Mouse (Mus musculus) G1E (cell line): Measurements from ENCODE around the gene Acta1.

Source experiments
- CTCF ChIP-seq: IDR thresholded peaks from 2 replicates; pipeline ENCODE4 v1.5.1; 2012; ENCODE audit warnings: low read depth, low read length, inconsistent platforms, mixed read lengths
- TAL1 ChIP-seq: conservative IDR thresholded peaks from 2 replicates; pipeline ENCODE4 v1.6.1; 2012; ENCODE audit warnings: low read depth, low read length, inconsistent platforms, mixed read lengths

- TF ChIP-seq CTCF (no peak), TAL1 (no peak)
Measured at GRCm38 (mm10) chr8:123847546-123847945, 47.0 kb downstream of the Acta1 start.
